Mouse (Mus musculus) hindbrain, embryonic 10.5 days (tissue): ENCODE data around the gene Lyrm2. TPM values are rescaled to one million over a fixed set of nuclear protein-coding genes. Genes with fewer than 3 reads are reported as not detected.

Experiments
- DNase-seq: peaks from one replicate; pipeline ENCODE4 v3.0.0-alpha.2; 2017; ENCODE audit warnings: low spot score
- H3K27ac ChIP-seq: fragments of 300-500 bp; sonication (generic); 2 replicates; pipeline ENCODE4 v1.5.1; 2016; ENCODE audit warnings: mild to moderate bottlenecking, moderate library complexity
- H3K27me3 ChIP-seq: fragments of 300-500 bp; sonication (generic); 2 replicates; pipeline ENCODE4 v1.6.1; 2016; ENCODE audit warnings: mild to moderate bottlenecking; ENCODE audit not compliant: poor library complexity, insufficient read depth, severe bottlenecking
- H3K36me3 ChIP-seq: fragments of 300-500 bp; sonication (generic); 2 replicates; pipeline ENCODE4 v1.6.1; 2016; ENCODE audit warnings: mild to moderate bottlenecking, moderate library complexity
- H3K4me1 ChIP-seq: fragments of 300-500 bp; sonication (generic); replicated peaks from 2 replicates; pipeline ENCODE4 v1.6.1; 2016; ENCODE audit warnings: mild to moderate bottlenecking
- H3K4me3 ChIP-seq: fragments of 300-500 bp; sonication (generic); 2 replicates; pipeline ENCODE4 v1.5.1; 2016; ENCODE audit warnings: mild to moderate bottlenecking, moderate library complexity
- H3K9me3 ChIP-seq: fragments of 300-500 bp; sonication (generic); 2 replicates; pipeline ENCODE4 v1.6.1; 2016; ENCODE audit warnings: mild to moderate bottlenecking, moderate library complexity
- WGBS: fragments of 180-500 bp; shearing (Covaris S2); methylation state at CpG from one replicate; pipeline ENCODE4 v1.1.7; 2016; 5-methylcytosine and 5-hydroxymethylcytosine counted together
- polyA plus RNA-seq: library from polyadenylated mRNA; unstranded; fragments of >200 nt; fragmentation: Nextera tagmentation; extraction: Ambion mirVana; gene quantifications from 2 replicates; pipeline ENCODE4 v1.2.1, GENCODE M21; 2016

The Lyrm2 gene
- 115 and 142 TPM in 2 replicates for polyA plus RNA-seq

DNA sequence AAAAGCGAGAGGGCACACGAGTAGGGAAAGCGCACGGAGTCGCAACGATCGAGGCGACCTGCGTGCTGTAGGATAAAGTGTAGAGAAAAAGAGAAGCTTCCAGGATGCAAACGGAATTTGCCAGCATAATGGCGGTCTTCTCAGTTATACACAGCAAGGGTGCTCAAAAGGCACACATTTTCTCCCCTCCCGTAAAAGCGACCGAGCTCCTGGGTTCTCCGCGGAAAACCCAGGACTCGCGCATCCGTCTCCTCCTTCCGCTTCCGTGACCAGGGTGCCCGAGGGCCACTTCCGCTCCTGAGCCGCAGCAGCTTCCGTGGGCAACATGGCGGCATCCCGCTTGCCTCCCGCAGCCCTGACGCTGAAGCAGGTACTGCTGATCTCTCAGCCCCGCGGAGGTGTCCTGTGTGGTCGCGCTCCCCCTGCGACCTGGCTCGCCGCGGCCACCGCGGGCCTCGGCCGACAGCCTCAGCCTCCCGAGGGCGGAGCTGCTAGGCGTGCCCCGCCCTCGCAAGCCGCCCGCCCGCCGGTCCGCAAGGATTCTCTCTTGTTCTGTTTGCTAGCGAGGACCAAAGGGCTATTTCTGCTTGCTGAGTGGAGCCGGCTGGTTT, at the start of gene Lyrm2:
TSS of gene Lyrm2 (plus strand) at position 288 of the 611 bp plus-strand sequence.
- under 1% methylated on average over 53 of the region's 53 CpGs for WGBS
- peaks cover 30% of the 10 kb centered on the region for H3K36me3 ChIP-seq
- 0 out of 2 replicates have a peak, but pooled peaks cover 3% of the 10 kb centered on the region for H3K9me3 ChIP-seq

GRCm38 (mm10) chr4:32750711-32751110, 49.3 kb upstream of the Lyrm2 start:
- H3K4me3 ChIP-seq, result no peak overlapping the region
- H3K4me1 ChIP-seq, result no peaks in the 10 kb centered on the region
- no peak overlapping the region for H3K27ac ChIP-seq
- H3K9me3 ChIP-seq, result no peaks in the 10 kb centered on the region
- WGBS, result 98% methylated on average over 1 of the region's 1 CpGs
- H3K27me3 ChIP-seq, result no peaks in the 10 kb centered on the region
- no peak for DNase-seq
- H3K36me3 ChIP-seq, result peaks cover 99% of the 10 kb centered on the region

More for the DNA sequence above, at the start of gene Lyrm2:
- H3K27me3 ChIP-seq, result no peaks in the 10 kb centered on the region
- H3K4me1 ChIP-seq, result peaks cover 11% of the 10 kb centered on the region
- peak; percentile 89 for DNase-seq
- H3K4me3 ChIP-seq, result peak within 1 kb of the TSS; percentile 90
- peak within 1 kb of the TSS; percentile 99 for H3K27ac ChIP-seq

GRCm38 (mm10) chr4:32757430-32757829, 42.6 kb upstream of the Lyrm2 start:
- H3K27me3 ChIP-seq, result no peaks in the 10 kb centered on the region
- no peak overlapping the region for H3K4me3 ChIP-seq
- H3K27ac ChIP-seq, result no peak overlapping the region
- WGBS, result 93% methylated on average over 2 of the region's 2 CpGs
- H3K9me3 ChIP-seq, result no peaks in the 10 kb centered on the region
- no peak for DNase-seq
- H3K36me3 ChIP-seq, result peaks cover 100% of the 10 kb centered on the region
- no peaks in the 10 kb centered on the region for H3K4me1 ChIP-seq

DNA sequence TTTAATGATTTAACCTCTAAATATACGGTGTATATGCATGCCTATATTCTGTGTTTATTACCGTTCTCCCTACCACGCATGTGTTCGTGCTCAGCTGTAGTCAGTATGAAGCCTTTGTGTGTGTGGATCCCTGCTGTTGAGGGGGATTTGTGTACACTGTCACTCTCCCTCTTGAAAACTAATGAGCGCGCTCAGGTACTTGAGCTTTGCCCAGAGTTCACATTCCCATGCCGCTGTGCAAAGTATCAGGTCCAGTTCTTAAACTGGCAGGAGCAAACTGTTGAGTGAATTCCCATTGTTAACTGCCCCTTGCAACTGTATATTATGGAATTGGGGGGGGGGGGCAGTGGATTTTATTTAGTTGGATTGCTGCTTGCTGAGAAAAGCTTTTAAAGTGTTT, 32.6 kb upstream of the Lyrm2 start:
- WGBS, result 92% methylated on average over 7 of the region's 7 CpGs

GRCm38 (mm10) chr4:32768046-32768445, 32.0 kb upstream of the Lyrm2 start:
- WGBS, result 96% methylated on average over 10 of the region's 10 CpGs
- Histone ChIP-seq H3K36me3 (peaks cover 99% of the 10 kb centered on the region), H3K4me3 (no peak overlapping the region), H3K27ac (no peak overlapping the region), H3K4me1 (no peaks in the 10 kb centered on the region), H3K27me3 (no peaks in the 10 kb centered on the region), H3K9me3 (no peaks in the 10 kb centered on the region)
- DNase-seq, result no peak

More for the DNA sequence above, 32.6 kb upstream of the Lyrm2 start:
- no peak overlapping the region for H3K4me3 ChIP-seq
- H3K9me3 ChIP-seq, result no peaks in the 10 kb centered on the region
- H3K36me3 ChIP-seq, result peaks cover 99% of the 10 kb centered on the region
- H3K27me3 ChIP-seq, result no peaks in the 10 kb centered on the region
- no peak overlapping the region for H3K27ac ChIP-seq
- H3K4me1 ChIP-seq, result no peaks in the 10 kb centered on the region
- DNase-seq, result no peak

DNA sequence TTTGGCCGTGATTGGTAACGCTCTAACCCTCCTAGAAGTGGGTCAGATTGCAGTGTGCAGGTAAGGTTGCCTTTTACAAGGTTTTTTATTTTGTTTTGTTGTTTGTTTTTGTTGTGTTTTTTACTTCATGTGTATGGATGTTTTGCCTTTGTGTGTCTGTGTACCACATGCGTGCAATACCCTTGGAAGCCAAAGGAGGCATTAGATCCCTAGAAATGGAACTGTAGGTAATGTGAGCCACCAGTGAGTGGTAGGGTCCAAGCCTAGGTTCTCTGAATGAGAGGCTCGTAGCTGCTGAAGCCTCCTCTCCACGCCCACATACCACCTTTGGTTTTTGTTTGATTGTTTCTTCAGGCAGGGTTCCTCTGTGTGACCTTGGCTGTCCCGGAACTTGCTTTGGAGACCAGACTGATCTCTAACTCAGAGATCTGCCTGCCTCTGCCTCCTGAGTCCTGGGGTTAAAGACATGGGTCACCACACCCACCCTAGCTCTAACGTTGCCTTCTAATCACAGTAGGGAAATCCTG, 29.7 kb upstream of the Lyrm2 start:
- Histone ChIP-seq H3K27me3 (no peaks in the 10 kb centered on the region), H3K27ac (no peak overlapping the region), H3K9me3 (no peaks in the 10 kb centered on the region), H3K4me1 (no peaks in the 10 kb centered on the region), H3K36me3 (peaks cover 100% of the 10 kb centered on the region), H3K4me3 (no peak overlapping the region)
- WGBS, result 94% methylated on average over 7 of the region's 7 CpGs
- no peak for DNase-seq

DNA sequence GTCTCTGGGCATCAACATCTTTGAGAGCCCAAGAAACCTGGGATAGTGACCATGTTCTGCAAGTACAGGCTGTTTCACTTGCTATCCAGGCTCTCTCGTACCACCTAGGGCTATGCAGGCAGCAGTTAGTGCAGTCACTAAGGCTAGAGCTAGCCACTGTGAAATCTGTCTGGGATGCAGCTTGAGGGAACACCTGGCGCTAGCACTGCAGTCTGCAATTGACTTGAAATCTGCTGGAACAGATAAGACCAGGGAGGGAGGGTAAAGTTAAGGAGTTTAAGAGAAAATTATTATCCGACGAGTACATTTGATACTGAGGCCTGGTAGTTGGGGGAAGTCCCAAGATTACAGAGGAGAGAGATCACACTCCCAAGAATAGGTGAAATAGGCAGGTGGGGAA, 20.1 kb upstream of the Lyrm2 start:
- 94% methylated on average over 4 of the region's 4 CpGs for WGBS
- Histone ChIP-seq H3K9me3 (0 out of 2 replicates have a peak, but pooled peaks cover 9% of the 10 kb centered on the region), H3K36me3 (peaks cover 64% of the 10 kb centered on the region), H3K4me3 (no peak overlapping the region), H3K27me3 (no peaks in the 10 kb centered on the region), H3K4me1 (no peaks in the 10 kb centered on the region), H3K27ac (no peak overlapping the region)
- DNase-seq, result no peak

DNA sequence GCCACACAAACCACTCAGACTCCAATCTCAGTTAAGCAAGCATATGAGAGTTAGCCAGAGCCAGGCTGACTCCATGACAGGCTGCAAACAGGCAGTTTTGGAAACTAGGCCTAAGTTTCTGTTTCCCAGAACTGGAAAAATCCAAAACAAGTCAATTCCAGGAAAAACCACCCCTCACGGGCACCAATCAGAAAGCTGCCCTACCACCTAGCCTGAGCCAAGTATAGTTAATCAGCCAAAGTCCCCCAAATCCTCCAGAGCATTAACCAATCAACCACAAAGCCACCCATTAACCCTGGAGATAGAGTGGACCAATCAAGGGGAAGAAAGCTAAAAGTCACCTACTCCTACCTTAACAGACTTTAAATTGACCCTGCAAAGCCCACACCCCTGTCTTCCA, 12.9 kb upstream of the Lyrm2 start:
- Histone ChIP-seq H3K27ac (no peak overlapping the region), H3K4me3 (no peak overlapping the region), H3K27me3 (no peaks in the 10 kb centered on the region), H3K9me3 (0 out of 2 replicates have a peak, but pooled peaks cover 6% of the 10 kb centered on the region), H3K36me3 (peaks cover 12% of the 10 kb centered on the region; the same call in 1 of the 2 replicates), H3K4me1 (no peaks in the 10 kb centered on the region)
- no peak for DNase-seq
- 90% methylated on average over 1 of the region's 1 CpGs for WGBS

DNA sequence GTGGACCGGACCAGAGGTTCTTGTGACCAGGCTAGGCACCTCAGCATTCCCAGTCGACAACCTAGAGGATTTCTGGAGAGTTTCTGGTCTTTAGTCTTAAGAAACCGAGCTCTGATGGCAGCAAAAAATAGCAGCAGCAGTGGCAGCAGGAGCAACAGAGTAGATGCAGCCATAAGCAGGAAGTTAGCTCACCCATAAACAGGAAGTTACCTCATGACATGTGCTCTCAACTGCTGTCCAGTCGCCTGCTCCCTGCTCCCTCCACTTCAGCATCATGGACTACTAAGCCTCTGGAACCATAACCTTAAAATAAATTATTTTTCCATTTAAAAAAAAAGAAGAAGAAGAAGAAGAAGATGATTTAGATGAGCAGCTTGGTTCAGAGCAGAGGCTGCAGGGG, 11.0 kb upstream of the Lyrm2 start:
- Histone ChIP-seq H3K36me3 (0 out of 2 replicates have a peak, but pooled peaks cover 11% of the 10 kb centered on the region), H3K4me3 (no peak overlapping the region), H3K4me1 (no peaks in the 10 kb centered on the region), H3K27me3 (no peaks in the 10 kb centered on the region), H3K9me3 (0 out of 2 replicates have a peak, but pooled peaks cover 6% of the 10 kb centered on the region), H3K27ac (no peak overlapping the region)
- WGBS, result 92% methylated on average over 4 of the region's 4 CpGs
- no peak for DNase-seq

DNA sequence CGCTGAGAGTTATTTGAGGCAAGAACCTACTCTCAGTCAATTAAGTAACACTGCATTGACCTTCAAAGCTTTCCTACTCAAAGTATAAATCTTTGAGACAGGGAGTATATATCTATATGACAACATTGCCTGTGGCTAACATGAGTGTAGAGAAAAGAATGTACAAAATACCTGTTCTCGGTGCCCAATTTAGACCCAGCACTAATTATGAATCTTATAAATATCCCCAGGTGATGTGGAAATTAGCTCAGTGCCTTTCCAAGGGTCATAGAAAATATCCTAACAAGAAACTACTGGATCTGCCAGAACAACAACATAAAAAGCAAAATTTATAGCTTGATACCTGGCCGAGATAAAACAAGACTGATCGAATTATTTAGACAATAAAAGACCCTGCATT, 1.1 kb upstream of the Lyrm2 start:
- Histone ChIP-seq H3K36me3 (peaks cover 19% of the 10 kb centered on the region), H3K9me3 (0 out of 2 replicates have a peak, but pooled peaks cover 3% of the 10 kb centered on the region), H3K4me3 (no peak overlapping the region), H3K4me1 (peaks cover 11% of the 10 kb centered on the region), H3K27me3 (no peaks in the 10 kb centered on the region), H3K27ac (no peak overlapping the region)
- DNase-seq, result no peak
- WGBS, result 94% methylated on average over 4 of the region's 4 CpGs

GRCm38 (mm10) chr4:32800577-32801170, 621 bp downstream of the Lyrm2 start:
- Histone ChIP-seq H3K27me3 (no peaks in the 10 kb centered on the region), H3K36me3 (peaks cover 36% of the 10 kb centered on the region), H3K4me3 (peak overlapping the region; percentile 90), H3K9me3 (0 out of 2 replicates have a peak, but pooled peaks cover 3% of the 10 kb centered on the region), H3K27ac (peak overlapping the region; percentile 99), H3K4me1 (peaks cover 11% of the 10 kb centered on the region)
- DNase-seq, result no peak
- 14% methylated on average over 9 of the region's 9 CpGs for WGBS

DNA sequence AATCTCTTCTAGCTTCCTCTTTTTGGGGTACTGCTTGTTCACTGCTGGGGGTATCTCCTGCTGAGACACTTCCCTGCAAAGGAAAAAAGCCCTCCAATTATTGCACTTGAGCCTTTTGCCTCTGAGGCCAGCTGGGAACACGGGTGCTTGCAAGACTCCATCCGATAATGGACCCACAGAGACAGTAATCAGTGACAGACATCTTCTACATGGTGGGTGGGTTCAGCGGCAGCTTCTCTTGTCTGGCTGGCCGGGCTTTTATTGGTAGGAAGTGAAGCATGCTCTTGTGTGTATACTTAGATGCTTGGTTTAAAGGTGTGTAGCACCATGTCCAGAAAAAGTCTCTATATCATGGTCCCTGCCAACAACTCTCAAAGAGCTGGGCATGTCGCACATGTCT, 17.4 kb downstream of the Lyrm2 start:
- Histone ChIP-seq H3K4me1 (no peaks in the 10 kb centered on the region), H3K27ac (no peak overlapping the region), H3K36me3 (peaks cover 96% of the 10 kb centered on the region), H3K4me3 (no peak overlapping the region), H3K27me3 (no peaks in the 10 kb centered on the region), H3K9me3 (no peaks in the 10 kb centered on the region)
- WGBS, result 67% methylated on average over 5 of the region's 5 CpGs
- DNase-seq, result no peak

DNA sequence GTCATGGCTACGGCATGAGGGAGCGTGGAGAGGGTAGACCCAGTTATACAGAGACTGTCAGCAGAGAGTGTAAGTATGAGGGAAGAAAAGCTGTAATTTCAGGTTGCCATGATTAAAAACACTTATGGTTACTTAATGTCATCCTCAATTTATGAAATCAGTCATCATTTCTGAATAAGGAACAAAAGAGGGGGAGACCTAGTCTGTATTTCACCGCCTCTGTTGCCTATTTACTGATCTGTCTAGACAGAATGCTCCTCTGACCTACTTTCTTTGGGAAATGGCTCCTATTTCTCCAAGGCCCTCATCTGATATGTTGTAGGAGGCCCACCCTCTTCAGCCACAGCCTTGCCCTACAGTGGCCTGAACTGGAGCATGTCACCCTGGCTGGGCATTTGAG, 20.6 kb downstream of the Lyrm2 start:
- H3K27me3 ChIP-seq, result no peaks in the 10 kb centered on the region
- WGBS, result 94% methylated on average over 3 of the region's 3 CpGs
- H3K9me3 ChIP-seq, result no peaks in the 10 kb centered on the region
- no peaks in the 10 kb centered on the region for H3K4me1 ChIP-seq
- no peak overlapping the region for H3K27ac ChIP-seq
- H3K4me3 ChIP-seq, result no peak overlapping the region
- peaks cover 80% of the 10 kb centered on the region for H3K36me3 ChIP-seq
- DNase-seq, result no peak
